Mouse (Mus musculus) kidney, adult 2 months (tissue): ENCODE data around the gene Ror1.

Experiments used
- CTCF ChIP-seq: fragments of 200-500 bp; conservative IDR thresholded peaks from 2 replicates; pipeline ENCODE4 v1.5.1; 2011; ENCODE audit warnings: low read depth, mild to moderate bottlenecking, control low read depth, low read length, moderate library complexity, mixed read lengths; ENCODE audit not compliant: insufficient read depth, insufficient read length
- POLR2A ChIP-seq: fragments of 200-500 bp; IDR thresholded peaks from one replicate; pipeline ENCODE4 v1.6.1; 2011; ENCODE audit warnings: low read depth, low read length, control low read depth

DNA sequence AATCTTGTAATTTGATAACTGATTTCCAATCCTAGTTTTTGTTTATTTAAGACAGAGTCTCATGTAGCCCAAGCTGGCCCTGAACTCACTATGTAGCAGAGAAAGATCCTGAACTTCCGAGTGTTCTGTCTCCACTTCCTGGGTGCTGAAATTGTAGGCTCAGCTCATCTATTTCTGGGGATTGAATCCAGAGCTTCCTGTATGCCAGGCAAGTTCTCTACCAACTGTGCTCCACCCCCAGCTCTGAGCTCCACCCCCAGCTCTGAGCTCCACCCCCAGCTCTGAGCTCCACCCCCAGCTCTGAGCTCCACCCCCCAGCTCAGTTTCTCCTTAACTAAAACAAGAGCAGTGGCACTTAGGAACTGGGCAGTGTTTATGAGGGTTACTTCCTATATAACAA is 29.3 kb downstream of the Ror1 start:
- TF ChIP-seq POLR2A (no peak), CTCF (no peak)
